Mouse (Mus musculus) megakaryocyte, adult 5-6 weeks (primary cell): ENCODE data around the gene Cpne5. TPM values are rescaled to one million over a fixed set of nuclear protein-coding genes. Genes with fewer than 3 reads are reported as not detected.

Experiments used
- ATAC-seq: 2 replicates; pipeline ENCODE4 v1.8.0; 2016; ENCODE audit warnings: mild to moderate bottlenecking, inconsistent platforms; ENCODE audit not compliant: poor library complexity, severe bottlenecking
- total RNA-seq, 2 experiments: library from RNA; stranded (forward) in 1 of 2; stranded (reverse) in 1 of 2; fragments of 153-499, 151-499 nt in 1 of 2; fragments of 221-1000, 200-1000 nt in 1 of 2; gene quantifications; 2 replicates each; pipeline versions ENCODE4 v1.2.3 to v1.2.4; 2015 to 2017

The Cpne5 gene
- total RNA-seq, 2 experiments from 2014 or later: not detected

- ATAC-seq: no peak
Measured at GRCm38 (mm10) chr17:29213381-29214192, 24.4 kb downstream of the Cpne5 start.

DNA sequence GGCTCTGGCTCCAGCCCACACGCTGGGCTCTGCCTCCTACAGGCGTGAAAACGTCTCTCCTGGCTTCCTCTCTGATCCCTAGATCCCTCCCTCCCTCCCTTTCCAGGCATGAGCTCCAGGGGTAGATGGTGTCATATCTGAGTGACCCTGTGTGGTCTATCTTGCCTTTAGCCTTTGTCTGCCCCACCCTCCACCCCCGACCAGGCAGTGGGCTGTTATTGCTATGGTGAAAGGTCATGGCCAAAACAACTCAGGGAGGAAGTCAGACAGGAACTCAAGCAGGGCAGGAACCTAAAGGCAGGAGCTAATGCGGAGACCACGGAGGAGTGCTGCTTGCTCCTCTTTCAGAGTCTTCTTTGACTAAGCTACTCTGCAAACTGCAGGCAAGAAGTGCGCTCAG is 26.1 kb downstream of the Cpne5 start:
- no peak for ATAC-seq

DNA sequence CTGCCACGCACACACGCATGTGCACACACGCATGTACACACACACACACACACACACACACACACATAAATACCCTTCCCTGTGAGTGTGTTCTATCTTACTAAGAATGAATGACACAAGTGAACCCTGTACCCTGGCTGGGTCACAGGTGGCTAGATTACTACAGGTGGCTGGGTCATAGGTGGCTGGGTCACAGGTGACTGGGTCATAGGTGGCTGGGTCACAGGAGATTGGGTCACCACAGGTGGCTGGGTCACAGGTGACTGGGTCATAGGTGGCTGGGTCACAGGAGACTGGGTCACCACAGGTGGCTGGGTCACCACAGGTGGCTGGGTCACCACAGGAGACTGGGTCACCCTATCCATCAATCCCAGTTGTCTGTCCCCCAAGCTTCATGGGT is 27.9 kb downstream of the Cpne5 start:
- no peak for ATAC-seq

DNA sequence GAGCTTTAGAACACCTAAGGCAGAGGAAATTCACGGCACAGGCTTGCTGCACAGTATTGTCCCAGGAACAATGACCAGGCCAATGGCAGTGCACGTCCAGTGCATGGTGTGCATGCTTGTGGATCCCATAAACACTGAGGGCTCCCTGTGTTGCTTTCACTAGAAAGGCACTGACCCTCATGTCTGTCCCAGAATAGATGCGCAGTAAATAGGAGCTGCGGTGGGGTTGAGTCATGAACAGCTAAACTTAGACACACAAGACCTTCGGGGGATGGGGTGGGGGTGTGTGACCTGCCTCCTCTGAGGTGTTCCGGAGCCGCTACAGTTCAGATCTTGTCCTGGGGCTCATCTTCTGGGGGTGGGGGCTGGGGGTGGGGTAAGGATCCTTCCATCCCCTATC is 31.9 kb downstream of the Cpne5 start:
- no peak for ATAC-seq

- no peak for ATAC-seq
Measured at GRCm38 (mm10) chr17:29202604-29203003, 35.4 kb downstream of the Cpne5 start.

DNA sequence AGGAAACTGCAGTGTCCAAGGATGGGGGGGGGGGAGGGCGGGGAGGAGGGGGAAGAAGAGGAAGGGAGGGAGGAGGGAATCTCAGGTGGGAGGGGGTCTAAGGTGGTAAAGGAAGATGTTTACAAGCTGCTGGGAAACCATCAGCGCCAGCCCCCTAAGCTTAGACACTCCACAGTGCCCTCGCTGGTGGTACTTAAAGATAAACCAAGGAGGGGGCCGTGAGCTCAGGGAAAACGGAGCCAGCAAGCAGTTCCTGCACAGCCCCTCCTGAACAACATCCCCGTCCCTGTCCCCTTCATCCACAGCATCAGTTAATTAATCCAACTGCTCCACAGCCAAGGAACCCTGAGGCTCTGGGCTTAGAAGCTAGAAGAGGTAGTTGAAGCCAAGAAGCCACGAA is 38.1 kb downstream of the Cpne5 start:
- no peak for ATAC-seq

DNA sequence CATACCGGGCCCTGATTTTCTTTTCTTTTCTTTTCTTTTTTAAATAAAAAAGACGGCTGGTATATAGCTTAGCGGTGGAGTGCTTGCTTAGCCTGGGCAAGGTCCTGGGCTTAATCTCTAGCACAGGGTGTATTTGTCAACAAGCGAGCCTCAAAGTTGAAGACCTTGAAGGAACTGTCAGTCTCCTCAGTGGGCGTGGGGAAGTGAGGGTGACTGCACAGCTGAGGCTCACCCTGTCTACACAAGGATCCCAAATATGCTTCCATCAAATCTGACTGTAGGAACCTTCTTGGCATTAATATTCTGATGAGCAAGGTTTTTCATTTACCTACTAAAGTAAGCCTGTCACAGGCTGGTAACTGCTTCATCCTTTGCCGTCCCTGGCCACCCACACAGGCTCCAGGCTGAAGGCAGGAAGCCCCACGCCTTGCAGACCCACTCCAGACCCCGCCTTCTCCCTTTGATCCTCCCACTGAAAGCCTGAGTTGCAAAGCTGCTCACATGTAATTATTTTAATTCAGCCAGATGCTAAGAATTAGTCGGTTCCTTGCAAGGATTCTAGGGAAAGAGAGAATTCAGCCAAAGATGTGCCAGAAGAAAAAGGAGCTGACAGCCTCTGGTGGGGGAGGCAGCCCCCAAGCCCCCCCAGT is 38.7 kb downstream of the Cpne5 start:
- no peak for ATAC-seq

- ATAC-seq: no peak
Measured at GRCm38 (mm10) chr17:29195579-29195978, 42.4 kb downstream of the Cpne5 start.

DNA sequence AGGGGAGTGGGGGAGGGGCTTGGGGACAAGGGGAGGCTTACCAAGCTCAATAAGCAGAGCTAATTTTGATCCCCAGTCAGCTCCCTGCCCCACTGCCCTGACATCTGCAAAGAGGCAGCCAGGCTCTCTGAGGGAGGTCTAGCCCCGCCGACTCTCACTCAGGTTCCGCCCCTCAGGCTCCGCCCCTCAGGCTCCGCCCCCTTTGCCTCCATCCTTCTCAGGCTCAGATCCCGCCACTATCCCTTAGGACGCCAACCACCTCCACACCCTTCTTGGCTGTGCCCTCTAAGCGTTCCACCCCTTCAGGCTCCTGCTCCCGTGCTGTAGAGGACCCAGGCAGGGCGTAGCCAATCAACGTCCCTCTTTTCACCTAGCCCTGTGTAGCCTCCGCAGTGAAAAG is 49.0 kb downstream of the Cpne5 start:
- no peak for ATAC-seq

DNA sequence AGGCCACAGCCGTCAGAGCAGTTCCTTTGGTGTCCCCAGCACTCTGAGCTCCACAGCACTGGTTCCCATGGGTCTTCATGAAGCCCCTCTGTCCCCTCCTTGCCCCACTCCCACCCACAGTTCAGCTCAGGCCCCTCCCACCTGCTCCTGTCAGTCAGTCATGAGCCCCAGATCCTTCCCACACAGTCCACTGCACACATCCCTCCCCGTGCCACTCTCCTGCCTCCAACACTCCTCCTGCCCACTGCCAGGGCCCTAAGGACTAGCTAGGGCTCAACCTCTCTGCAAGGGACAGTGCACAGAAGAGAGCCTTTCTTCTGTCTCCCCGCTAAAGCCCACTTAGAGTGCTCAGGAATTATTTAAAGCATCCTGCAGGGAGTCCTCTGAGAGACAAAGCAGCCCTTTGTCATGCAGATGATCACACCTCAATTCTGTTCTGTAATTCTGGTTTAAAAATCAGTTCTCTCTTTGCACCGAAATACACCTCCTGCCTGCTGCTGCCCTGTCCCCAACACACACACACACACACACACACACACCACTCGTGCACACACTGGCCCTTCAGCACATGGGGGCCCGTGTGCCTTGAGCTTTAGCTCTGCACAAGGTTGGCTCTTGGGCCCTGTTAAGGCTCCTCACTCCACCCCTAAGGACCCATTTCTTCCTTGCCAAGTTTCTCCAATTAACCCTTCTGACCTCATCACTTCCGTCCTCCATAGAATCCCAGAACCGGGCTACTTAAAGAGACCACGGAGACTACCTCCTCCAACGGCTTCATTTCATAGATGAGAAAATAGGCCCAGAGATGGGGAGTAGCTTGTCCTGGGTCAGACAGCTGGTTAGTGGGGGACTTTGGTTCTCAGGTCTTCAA is 50.7 kb downstream of the Cpne5 start:
- no peak for ATAC-seq

- no peak for ATAC-seq
Measured at GRCm38 (mm10) chr17:29185376-29186046, 52.5 kb downstream of the Cpne5 start.

- no peak for ATAC-seq
Measured at GRCm38 (mm10) chr17:29183162-29183561, 54.8 kb downstream of the Cpne5 start.

DNA sequence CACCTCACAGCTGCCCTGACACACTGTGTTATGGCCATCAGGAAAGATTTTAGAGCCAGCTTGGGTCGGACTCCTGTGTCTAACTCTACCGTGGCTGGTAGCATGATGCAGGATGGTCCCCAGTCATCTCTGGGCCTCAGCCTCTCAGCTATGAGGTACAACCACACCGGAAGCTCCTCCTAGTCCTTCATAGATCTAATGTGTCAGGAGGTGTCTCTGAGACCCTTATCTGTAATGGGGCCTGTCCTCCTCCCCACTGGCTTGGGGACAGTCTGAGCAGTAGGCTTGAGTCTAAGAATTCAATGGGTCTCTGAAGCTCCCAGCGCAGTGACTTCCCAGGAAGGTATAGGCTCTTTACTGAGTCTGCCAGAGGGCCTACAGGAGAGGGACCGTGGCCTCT is 56.2 kb downstream of the Cpne5 start:
- ATAC-seq: no peak

- ATAC-seq: no peak
Measured at GRCm38 (mm10) chr17:29180406-29181127, 57.4 kb downstream of the Cpne5 start.

DNA sequence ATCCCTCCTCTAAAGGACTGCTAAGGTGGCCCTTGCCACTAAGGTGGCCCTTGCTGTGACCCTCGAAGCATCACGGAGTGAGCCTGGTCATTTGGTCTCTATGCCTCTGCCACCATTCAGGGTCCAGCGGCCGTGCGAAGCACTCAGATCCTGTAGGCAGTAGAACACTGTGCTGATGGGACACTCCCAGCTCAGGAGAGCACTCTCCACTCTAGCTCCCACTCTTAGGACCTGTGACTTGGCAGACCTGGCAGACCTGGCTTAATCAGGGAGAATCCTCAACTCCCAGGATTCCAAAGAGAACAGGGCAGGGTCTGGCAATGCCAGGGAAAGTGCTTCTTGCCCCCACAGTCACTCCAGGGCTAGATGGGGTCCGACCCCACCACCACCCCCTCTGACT is 58.0 kb downstream of the Cpne5 start:
- no peak for ATAC-seq

GRCm38 (mm10) chr17:29178503-29179059 is 59.4 kb downstream of the Cpne5 start:
- ATAC-seq: no peak

- 0 out of 2 replicates have a peak, but pooled peaks have one; percentile 24 for ATAC-seq
Measured at GRCm38 (mm10) chr17:29176391-29177267, 61.3 kb downstream of the Cpne5 start.

- ATAC-seq: no peak
Measured at GRCm38 (mm10) chr17:29175693-29176092, 62.3 kb downstream of the Cpne5 start.

DNA sequence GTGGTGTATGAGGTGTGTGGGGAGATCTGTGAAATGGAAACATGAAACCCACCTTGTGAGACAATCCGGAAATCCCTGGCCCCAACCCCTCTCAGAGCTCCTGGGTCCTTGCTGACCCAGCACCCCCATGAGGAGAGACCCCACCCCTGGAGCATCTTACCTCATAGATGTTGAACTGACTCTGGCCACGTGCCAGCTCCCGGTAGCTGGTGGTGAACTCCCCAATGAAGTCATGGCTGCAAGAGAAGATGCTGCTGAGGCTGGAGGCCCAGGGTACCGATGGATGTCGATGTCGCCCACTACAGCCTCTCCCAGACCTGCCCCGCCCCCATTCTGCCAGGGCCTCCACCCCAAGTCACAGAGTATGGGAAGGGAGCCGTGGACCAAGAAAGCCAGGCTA is 64.8 kb downstream of the Cpne5 start:
- ATAC-seq: no peak
